Mouse (Mus musculus) E14TG2a.4 (cell line): Measurements from ENCODE around the gene Srpk1.

Experiments used
- CTCF ChIP-seq: conservative IDR thresholded peaks from 2 replicates; pipeline ENCODE4 v1.5.1; 2014; ENCODE audit warnings: low read length
- NANOG ChIP-seq: IDR thresholded peaks from 2 replicates; pipeline ENCODE4 v1.6.1; 2014; ENCODE audit warnings: borderline replicate concordance, low read length, mixed read lengths

DNA sequence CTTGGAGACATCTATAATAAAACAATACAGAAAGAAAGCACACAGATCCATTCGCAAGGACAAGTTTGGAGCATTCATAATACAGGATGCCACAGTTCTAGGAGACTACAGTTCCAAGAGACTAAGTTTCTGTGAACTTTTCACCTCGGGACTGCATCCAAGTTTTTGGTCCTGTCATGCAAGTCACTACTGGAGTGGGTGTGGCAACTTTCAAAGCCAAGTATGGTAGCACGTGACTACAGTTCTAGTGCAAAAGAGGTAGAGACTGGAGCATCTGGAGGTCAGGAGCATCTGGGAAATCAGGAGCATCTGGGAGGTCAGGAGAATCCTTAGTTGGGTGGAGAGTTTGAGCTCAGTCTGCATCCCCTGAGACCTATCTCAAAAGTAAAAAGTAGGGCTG lies 50.6 kb downstream of the Srpk1 start:
- TF ChIP-seq CTCF (no peak), NANOG (no peak)
